Mouse (Mus musculus) cerebellum, adult 2 months (tissue): ENCODE data around the gene Tulp2.

ENCODE experiments used
- CTCF ChIP-seq: fragments of 200-500 bp; IDR thresholded peaks from 2 replicates; pipeline ENCODE4 v1.5.1; 2011; ENCODE audit warnings: low read depth, mild to moderate bottlenecking, control low read depth, low read length, moderate library complexity, borderline replicate concordance; ENCODE audit not compliant: insufficient read depth
- POLR2A ChIP-seq: fragments of 200-500 bp; IDR thresholded peaks from 2 replicates; pipeline ENCODE4 v1.6.1; 2011; ENCODE audit warnings: low read length, control low read depth, borderline replicate concordance; ENCODE audit not compliant: insufficient read depth

GRCm38 (mm10) chr7:45568601-45569473, 87.2 kb downstream of the Tulp2 start:
- no peak for TF ChIP-seq CTCF
- no peak for TF ChIP-seq POLR2A
